Mouse (Mus musculus): Measurements from ENCODE around the gene Cnih3. TPM values are rescaled to one million over a fixed set of nuclear protein-coding genes. Genes with fewer than 3 reads are reported as not detected.
A peak's percentile ranks its signal among the peaks of the same experiment; 100 is the strongest.

Gene Cnih3
- total RNA-seq, 2 experiments from 2014 or later: not detected

- no peak for DNase-seq
Measured at GRCm38 (mm10) chr1:181407281-181407680, 54.9 kb downstream of the Cnih3 start.

DNA sequence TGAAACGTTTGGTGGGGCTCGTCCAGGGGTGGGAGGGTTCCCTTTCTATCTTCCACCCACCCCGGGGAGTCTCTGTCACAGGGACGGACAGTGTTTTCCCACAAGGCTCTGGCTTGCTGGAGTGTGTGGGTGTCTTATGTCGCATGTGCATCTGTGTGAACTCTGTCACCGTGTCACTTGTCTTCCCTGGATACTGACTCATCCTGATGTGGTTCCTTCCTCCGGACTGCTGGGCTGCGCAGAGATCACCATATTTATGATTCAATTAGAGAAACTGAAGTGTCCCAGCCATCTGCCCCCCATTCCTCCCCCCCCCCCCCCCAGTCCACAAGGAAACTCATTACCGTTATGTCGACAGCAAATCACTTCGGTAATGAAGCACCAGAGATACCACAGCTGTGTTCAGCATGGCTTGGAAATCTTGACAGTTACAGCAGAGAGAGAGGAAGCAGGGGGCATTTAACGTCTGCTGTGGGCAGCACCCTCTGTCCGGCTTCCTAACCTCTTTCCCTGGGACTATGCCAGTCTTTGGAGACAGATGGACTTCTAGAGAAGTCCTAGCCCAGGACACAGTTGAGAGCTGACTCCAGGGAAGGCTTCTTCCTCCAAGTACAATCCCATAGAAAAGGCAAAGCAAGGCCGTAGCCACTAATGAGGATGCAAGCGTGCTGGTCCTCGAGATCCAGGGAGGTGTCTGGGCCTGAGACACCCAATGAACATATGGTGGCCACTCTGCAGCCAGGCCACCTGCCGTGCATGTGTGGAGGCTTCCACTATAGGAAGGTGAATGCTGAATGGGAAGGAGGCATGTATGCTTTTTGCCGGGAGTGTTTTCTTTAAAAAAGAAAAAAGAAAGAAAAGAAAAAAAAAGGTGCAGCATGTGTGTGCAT, 55.9 kb downstream of the Cnih3 start:
- no peak for DNase-seq

GRCm38 (mm10) chr1:181409693-181410092, 57.3 kb downstream of the Cnih3 start:
- no peak for DNase-seq

DNA sequence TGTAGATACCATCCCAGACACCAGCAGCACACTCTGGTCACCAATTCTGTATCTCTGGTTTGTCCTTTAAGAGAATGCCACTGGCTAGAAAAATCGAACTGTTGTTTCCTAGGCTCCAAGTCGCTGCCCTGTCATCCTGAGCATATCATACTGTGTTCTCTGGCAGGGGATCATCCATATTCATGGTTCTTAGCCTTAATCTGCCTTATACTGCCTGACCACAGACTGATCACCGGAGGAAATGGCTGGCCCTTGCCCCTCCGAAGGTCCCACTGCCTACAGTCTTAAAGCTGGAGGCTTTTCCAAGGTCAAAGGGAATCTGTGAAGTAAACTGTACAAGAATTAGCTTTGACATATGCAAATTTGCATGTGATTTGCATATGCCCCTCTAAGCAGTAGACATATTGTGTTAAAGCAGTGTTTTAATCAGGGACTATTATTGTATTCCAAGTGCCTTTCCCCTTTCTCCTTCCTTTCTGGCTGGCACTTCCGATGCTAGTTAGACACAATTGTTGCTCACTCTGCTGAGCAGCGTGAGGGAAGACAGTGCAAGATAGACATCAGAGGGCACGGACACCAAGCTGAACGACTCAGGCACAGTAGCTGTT, 58.3 kb downstream of the Cnih3 start:
- DNase-seq: no peak

- DNase-seq: no peak
Measured at GRCm38 (mm10) chr1:181414985-181415384, 62.6 kb downstream of the Cnih3 start.

DNA sequence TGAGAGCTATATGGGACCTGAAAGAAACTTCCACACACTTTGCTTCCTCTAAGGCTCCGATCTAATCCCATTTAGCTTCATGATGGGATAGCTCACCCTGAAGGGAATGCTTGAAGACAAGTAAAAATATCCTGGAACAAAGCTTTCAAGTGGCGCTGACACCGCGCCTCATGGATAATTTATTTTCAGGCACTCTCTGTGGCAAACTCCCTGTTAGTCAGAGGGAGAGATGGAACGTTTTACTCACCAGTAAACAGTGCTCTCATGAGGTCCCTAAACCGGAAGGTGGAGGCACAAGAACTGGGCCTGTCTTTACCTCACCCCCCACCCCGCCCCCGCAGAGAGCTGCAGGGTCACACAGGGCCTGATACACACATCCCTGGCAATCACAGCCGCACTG, 64.4 kb downstream of the Cnih3 start:
- no peak for DNase-seq

DNA sequence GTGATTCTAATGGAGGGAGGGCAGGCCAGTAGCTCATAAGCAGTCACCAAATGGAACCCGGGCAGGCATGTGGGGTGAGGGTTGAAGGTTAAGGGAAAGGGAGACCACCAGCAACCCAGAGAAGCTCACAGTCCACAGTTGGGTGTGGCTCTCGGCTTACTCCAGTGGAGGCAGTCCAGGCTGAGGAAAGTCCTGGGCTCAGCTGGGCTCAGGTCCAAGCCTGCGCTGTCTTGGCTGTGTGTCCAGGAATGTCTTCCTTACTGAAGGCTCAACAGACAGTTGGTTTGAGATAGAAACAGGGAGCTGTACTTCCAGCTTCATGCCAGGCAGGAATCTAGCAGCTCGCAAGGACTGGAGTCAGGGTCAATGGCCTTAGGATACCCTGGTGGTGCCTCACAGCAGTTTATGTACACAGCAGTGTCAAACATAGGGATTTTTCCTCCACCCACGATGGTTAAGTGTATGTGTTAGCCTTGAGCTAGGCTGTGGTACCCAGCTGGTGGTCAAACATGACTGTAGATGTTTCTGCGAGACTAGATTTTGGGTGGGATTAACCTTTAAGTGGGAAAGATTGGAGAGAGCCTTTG, 65.6 kb downstream of the Cnih3 start:
- DNase-seq: peak; percentile 54

GRCm38 (mm10) chr1:181420080-181420536, 67.7 kb downstream of the Cnih3 start:
- DNase-seq: no peak

- DNase-seq: no peak
Measured at GRCm38 (mm10) chr1:181422796-181423195, 70.4 kb downstream of the Cnih3 start.

- no peak for DNase-seq
Measured at GRCm38 (mm10) chr1:181424922-181425321, 72.5 kb downstream of the Cnih3 start.

GRCm38 (mm10) chr1:181425388-181425787, 73.0 kb downstream of the Cnih3 start:
- DNase-seq: no peak

DNA sequence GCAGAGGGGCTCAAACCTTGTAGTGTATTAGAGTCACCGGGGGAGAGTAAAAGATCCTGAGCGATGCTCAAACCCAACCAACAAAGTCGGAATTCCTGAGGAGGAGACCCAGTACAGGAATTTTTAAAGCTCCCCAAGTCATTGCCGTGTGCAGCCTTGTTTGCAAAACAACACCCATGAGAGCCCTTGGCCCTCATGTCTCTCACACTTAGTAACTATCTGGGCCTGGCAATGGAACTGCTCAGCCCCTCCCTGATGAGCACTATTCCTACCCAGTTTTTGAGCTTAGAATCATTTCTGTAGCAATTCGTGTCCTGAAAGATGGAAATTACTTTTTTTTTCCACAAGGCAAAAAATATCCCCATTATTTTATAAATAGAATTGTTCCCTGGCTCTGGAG, 74.0 kb downstream of the Cnih3 start:
- DNase-seq: no peak

DNA sequence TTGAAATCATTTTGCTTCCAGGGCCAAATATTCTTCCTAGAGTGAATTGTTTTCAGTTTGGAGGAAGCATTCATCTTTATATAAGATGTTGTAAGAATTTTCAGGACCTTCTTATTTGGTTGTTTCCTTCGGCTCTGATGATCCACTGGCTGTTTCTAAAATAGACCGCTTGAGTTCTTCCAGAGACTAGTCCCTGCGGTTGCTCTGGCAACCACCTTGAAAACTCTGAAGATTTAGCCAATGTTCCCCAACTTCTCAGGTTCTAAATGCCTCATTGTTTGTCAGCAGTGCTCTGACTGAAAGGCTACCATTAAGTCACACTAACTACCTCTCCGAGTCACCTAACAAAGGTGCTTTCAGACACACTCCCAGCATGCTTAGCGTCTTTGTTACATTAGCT, 80.8 kb downstream of the Cnih3 start:
- no peak for DNase-seq

- no peak for DNase-seq
Measured at GRCm38 (mm10) chr1:181435414-181435813, 83.0 kb downstream of the Cnih3 start.

GRCm38 (mm10) chr1:181440982-181441603, 88.7 kb downstream of the Cnih3 start:
- DNase-seq: no peak

- no peak for DNase-seq
Measured at GRCm38 (mm10) chr1:181441654-181442241, 89.3 kb downstream of the Cnih3 start.

DNA sequence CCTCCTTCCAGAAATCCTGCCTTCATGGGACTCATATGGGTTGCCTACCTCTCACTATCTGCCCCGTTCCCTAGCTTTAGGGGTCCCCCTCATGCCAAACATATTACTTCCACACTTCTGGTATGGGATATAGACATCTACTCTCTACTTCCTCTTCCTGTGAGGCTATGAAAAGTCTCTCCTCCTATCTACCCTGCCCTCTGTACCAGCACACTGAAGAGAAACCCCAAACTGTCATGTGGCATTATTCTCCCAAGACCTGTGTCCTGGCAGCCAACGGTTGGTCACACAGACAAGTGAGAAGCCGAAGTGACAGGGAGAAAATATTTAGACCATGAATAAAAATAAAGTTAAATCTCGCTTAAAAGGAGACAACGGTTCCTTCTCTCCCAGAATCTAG, 92.6 kb downstream of the Cnih3 start:
- DNase-seq: no peak

- peak; percentile 70 for DNase-seq
Measured at GRCm38 (mm10) chr1:181445630-181446257, 93.3 kb downstream of the Cnih3 start.

- DNase-seq: no peak
Measured at GRCm38 (mm10) chr1:181446591-181447114, 94.2 kb downstream of the Cnih3 start.

DNA sequence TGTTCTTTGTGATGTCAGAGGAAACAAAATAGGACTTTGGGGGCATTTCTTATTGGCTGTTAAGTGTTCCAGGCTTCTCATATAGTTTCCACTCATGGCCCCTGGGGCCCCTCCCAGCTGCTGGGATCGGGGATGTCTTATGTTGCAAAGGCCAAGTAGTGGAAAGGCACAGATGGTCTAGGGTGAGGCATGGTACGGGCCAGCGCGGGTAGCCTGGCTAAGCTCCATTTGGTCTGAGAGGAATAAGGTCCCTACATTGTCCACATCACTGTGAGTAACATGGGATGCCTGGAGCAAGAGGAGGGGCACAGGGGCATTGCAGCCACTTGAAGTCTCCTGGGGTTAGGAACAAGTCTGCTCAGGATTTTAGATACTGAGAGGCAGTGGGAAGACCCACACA, 95.1 kb downstream of the Cnih3 start:
- DNase-seq: no peak

DNA sequence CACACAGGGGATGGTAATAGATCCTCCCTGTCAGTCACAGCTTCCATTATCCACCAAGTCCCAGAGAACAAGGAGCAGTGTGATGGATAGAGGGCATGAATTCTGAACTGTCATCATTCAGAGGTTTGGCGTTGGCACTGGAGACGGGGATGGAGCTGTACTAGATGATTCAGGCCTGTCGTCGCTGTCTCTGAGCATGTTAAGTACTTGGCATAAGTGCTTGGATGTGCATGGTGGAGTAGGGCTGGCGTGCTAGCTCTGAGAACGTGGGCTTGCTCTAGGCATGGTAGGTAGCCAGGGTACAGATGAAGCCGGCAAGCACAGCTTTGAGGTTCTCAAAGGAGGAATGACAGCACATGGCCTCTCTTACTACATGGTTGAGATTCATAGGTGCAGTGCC, 95.6 kb downstream of the Cnih3 start:
- DNase-seq: no peak

GRCm38 (mm10) chr1:181453106-181453505, 100.7 kb downstream of the Cnih3 start:
- no peak for DNase-seq

All from adrenal gland, postnatal 10 days (tissue).